Comparison of ENCODE assay signal across 10 mouse cellular contexts in the genomic region with DNA sequence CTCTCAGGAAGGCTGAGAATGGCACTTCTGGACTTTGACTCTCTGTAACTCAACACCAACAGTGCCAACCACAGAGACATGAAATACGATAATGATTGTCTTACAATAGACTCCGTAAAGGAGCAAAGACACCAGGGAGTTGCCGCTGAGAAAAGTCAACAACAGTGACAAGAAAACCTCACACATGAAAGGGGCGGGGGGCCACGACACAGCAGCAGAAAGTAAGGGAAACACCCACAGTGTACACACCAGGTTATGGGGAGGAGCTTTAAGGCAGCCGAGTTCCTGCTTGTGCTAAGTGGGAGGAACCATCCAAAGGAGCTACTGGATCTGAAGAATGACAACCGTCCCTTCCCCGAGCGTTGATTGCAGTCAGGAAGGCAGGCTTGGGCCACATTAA. TPM values are rescaled to one million over a fixed set of nuclear protein-coding genes. Genes with fewer than 3 reads are reported as not detected.
A peak's percentile ranks its signal among the peaks of the same experiment; 100 is the strongest.
DNase-seq lines count a peak whose midpoint lies in the region; ATAC-seq and TF ChIP-seq lines count a peak whose summit lies in the region.
"Had no signal": no experiment of that assay in that cellular context is flagged by ENCODE, and none has a peak within 500 bp of the region (broad histone marks: within the 10 kb centered on the region; RNA-seq: fewer than 3 reads in every experiment).

No protein-coding gene starts in this region.

- no peak overlapping the region for H3K9ac ChIP-seq in midbrain, postnatal 0 days (replicated peaks; ENCODE audit: low read length, poor library complexity, severe bottlenecking)
- H3K9ac ChIP-seq: midbrain, embryonic 13.5 days had no signal

- intact Hi-C loops in gastrocnemius, postnatal 36 days (cut with DNase I): loop anchor here (5.0 to 10.0 kb wide), 3 partner anchors 38 to 327 kb away; no protein-coding TSS in a partner anchor

- H3K4me2 ChIP-seq in midbrain, postnatal 0 days (ENCODE audit: low read depth, low read length, poor library complexity, severe bottlenecking): no peak overlapping the region
- H3K4me2 ChIP-seq: midbrain, embryonic 13.5 days had no signal

- no peaks in the 10 kb centered on the region for H3K36me3 ChIP-seq in forebrain, embryonic 10.5 days (replicated peaks)
- H3K36me3 ChIP-seq in midbrain, postnatal 0 days (ENCODE audit: insufficient read depth, low read length): no peaks in the 10 kb centered on the region
- H3K36me3 ChIP-seq: midbrain, embryonic 13.5 days had no signal

- H3K27ac ChIP-seq in forebrain, embryonic 10.5 days: no peak overlapping the region
- no peak overlapping the region for H3K27ac ChIP-seq in midbrain, postnatal 0 days (ENCODE audit: low read depth, low read length)
- H3K27ac ChIP-seq: midbrain, embryonic 13.5 days had no signal

- WGBS in forebrain, embryonic 10.5 days: 69% methylated on average over 9 of the region's 9 CpGs
- 77% methylated on average over 9 of the region's 9 CpGs for WGBS in midbrain, postnatal 0 days

- ATAC-seq in midbrain, postnatal 0 days (ENCODE audit: low FRiP score): no peak
- ATAC-seq: midbrain, embryonic 13.5 days had no signal

- TF ChIP-seq CTCF in midbrain, postnatal 0 days (IDR thresholded peaks at IDR 0.05): no peak

- H3K9me3 ChIP-seq in forebrain, embryonic 10.5 days: no peaks in the 10 kb centered on the region
- no peaks in the 10 kb centered on the region for H3K9me3 ChIP-seq in midbrain, postnatal 0 days (ENCODE audit: low read length)
- H3K9me3 ChIP-seq: midbrain, embryonic 13.5 days had no signal

- H3K27me3 ChIP-seq in forebrain, embryonic 10.5 days (ENCODE audit: poor library complexity, severe bottlenecking): peaks cover 19% of the 10 kb centered on the region
- H3K27me3 ChIP-seq in midbrain, postnatal 0 days (ENCODE audit: insufficient read depth, low read length): no peaks in the 10 kb centered on the region
- H3K27me3 ChIP-seq: midbrain, embryonic 13.5 days had no signal

- H3K4me3 ChIP-seq in forebrain, embryonic 10.5 days: no peak overlapping the region
- no peak overlapping the region for H3K4me3 ChIP-seq in midbrain, postnatal 0 days (ENCODE audit: low read depth, low read length)
- H3K4me3 ChIP-seq: midbrain, embryonic 13.5 days had no signal

- peaks cover 48% of the 10 kb centered on the region for H3K4me1 ChIP-seq in forebrain, embryonic 10.5 days
- peaks cover 2% of the 10 kb centered on the region; the same call in 1 of the 2 replicates for H3K4me1 ChIP-seq in midbrain, postnatal 0 days (ENCODE audit: insufficient read depth, low read length)

- peak; percentile 13 for DNase-seq in urinary bladder, postnatal 14 days (ENCODE audit: low spot score)
- DNase-seq in urinary bladder, postnatal 4 days (ENCODE audit: low spot score in 2 of 2): no peak
- DNase-seq in kidney, postnatal 14 days: peak; percentile 35
- peak; percentile 25 to 50 for DNase-seq in lung, postnatal 4 days
- DNase-seq in gastrocnemius, postnatal 36 days: no peak
- DNase-seq in forebrain, embryonic 10.5 days (ENCODE audit: extremely low spot score, low spot score): no peak
- no peak for DNase-seq in adrenal gland, adult 2 months
- DNase-seq in midbrain, postnatal 0 days (ENCODE audit: low spot score): no peak
- DNase-seq: adrenal gland, postnatal 36 days had no signal

RNA-seq across cellular contexts. Expression of a gene that starts 4.3 kb away (rescaled TPM):
- 1 to 10 TPM; 3.9 to 4.8 TPM for total RNA-seq in gastrocnemius, postnatal 36 days (2021)
- polyA plus RNA-seq in forebrain, embryonic 10.5 days (2016; fragmentation: Nextera tagmentation; extraction: Ambion mirVana): 15.2 and 15.9 TPM in 2 replicates
- total RNA-seq in adrenal gland, adult 2 months (2021): 10 to 100 TPM; 18.4 to 21.7 TPM
- polyA plus RNA-seq in adrenal gland, adult 2 months (2012; rRNA removed): 9.7 and 9.8 TPM in 2 replicates
- total RNA-seq in midbrain, postnatal 0 days (2014; rRNA removed): 31.8 and 35.3 TPM in 2 replicates
- polyA plus RNA-seq in midbrain, postnatal 0 days (2015; fragmentation: Nextera tagmentation; extraction: Ambion mirVana): 25.3 and 28.9 TPM in 2 replicates

Comparison
In these comparisons a context has a peak if more than half of its experiments do, and no peak if none do; other contexts are left out.
1. DNase-seq: peak in urinary bladder, postnatal 14 days (single experiment), kidney, postnatal 14 days (single experiment) and lung, postnatal 4 days (2 of 2); none in urinary bladder, postnatal 4 days (0 of 2), gastrocnemius, postnatal 36 days (0 of 2), forebrain, embryonic 10.5 days (single experiment), adrenal gland, adult 2 months (single experiment) and midbrain, postnatal 0 days (single experiment).